Mouse (Mus musculus) Patski (cell line): ENCODE measurements around the gene Rapgef3. TPM values are rescaled to one million over a fixed set of nuclear protein-coding genes. Genes with fewer than 3 reads are reported as not detected.

ENCODE experiments used
- ATAC-seq: fragments of 100-300 bp; one replicate; pipeline ENCODE4 v1.8.0; 2021
- CTCF ChIA-PET: fragments of 350-600 bp; sonication (Branson Sonifier 250); formaldehyde crosslinking; loops from one replicate; lab custom pipeline; 2022; ENCODE audit warnings: inconsistent platforms; lab: Charles Lee
- POLR2A ChIA-PET: fragments of 350-600 bp; sonication (Branson Sonifier 250); formaldehyde crosslinking; loops from one replicate; lab custom pipeline; 2022; ENCODE audit warnings: antibody characterized with exemption, inconsistent platforms; lab: Charles Lee
- DNase-seq: peaks from one replicate; pipeline ENCODE4 v3.0.0-alpha.2; 2011; ENCODE audit warnings: low read depth, low spot score
- H3K27me3 ChIP-seq: fragments of 371-371 bp; one replicate; pipeline ENCODE4 v1.5.1; 2021
- CTCF ChIP-seq: fragments of 100-300 bp; IDR thresholded peaks from one replicate; pipeline ENCODE4 v1.5.1; 2021
- in situ Hi-C: fragments of 300-500 bp; cut with MboI; formaldehyde crosslinking; loops from 3 replicates; pipeline ENCODE4 v1.11.1; 2018; ENCODE audit warnings: low pct_unique_long_range_greater_than_20kb, mixed read lengths
- polyA plus RNA-seq: library from polyadenylated mRNA; unstranded; gene quantifications from one replicate; pipeline ENCODE4 v1.2.3, GENCODE M21; 2021

The Rapgef3 gene
- polyA plus RNA-seq, 1 experiment from 2014 or later, result 22.4 TPM

DNA sequence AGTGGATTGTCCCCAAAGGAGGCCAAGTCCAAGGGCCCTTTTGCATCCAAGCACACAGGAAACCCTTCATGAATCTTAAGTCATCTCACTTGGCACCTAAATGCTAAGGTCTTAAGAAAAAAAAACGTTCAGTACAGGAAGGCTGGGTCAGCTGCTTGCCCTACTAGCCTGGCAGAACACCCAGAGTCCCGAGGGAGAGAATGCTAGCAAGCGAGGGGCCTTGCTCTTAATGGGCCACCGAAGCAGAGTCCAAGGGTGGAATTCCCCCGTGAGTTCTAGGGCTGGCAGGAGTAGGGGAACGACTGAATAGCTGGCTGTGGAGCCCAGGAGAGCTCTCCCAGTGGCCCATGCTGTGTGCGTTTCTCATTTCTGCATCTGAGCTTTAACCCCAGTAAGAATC, 39.0 kb downstream of the Rapgef3 start:
- no peak for TF ChIP-seq CTCF
- ATAC-seq (no peak), DNase-seq (no peak)
- in situ Hi-C loops, result no loop called here
- POLR2A ChIA-PET, result interaction anchor here (0.9 to 1.3 kb wide), 2 partner anchors 26 to 50 kb away, joined by 3 to 4 read pairs; partner anchors contain the start of gene Slc48a1
- no peaks in the 10 kb centered on the region for H3K27me3 ChIP-seq
- CTCF ChIA-PET, result interaction anchor here (0.7 to 2.6 kb wide), 6 partner anchors 9 to 57 kb away, joined by 3 to 11 read pairs (median 4); no protein-coding TSS in a partner anchor

DNA sequence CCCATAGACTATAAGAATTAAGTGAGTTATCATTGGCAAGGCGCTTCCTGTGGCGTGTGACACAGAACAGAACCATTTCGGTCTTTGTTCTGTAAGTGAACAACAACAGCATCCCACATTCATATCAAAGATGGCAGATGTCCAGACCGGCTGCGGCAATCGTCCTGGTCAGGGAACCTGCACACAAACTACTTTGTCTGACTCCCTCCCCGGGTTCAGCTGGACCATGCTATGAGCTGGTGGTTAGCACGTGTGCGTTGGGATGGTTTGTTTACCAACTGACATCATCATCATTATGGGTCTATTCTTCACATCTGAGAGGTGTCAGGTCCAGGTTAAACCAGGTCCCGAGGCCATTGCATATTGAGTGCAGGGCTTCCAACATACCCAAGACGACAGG, 39.4 kb downstream of the Rapgef3 start:
- CTCF ChIA-PET, result interaction anchor here (0.7 to 2.6 kb wide), 5 partner anchors 9 to 58 kb away, joined by 3 to 11 read pairs (median 4); no protein-coding TSS in a partner anchor
- in situ Hi-C loops, result no loop called here
- DNase-seq (no peak), ATAC-seq (no peak)
- no peak for TF ChIP-seq CTCF
- POLR2A ChIA-PET, result interaction anchor here (1.3 kb wide), 1 partner anchor 50 kb away, joined by 3 read pairs; the partner anchor contains the start of gene Slc48a1
- H3K27me3 ChIP-seq, result no peaks in the 10 kb centered on the region

DNA sequence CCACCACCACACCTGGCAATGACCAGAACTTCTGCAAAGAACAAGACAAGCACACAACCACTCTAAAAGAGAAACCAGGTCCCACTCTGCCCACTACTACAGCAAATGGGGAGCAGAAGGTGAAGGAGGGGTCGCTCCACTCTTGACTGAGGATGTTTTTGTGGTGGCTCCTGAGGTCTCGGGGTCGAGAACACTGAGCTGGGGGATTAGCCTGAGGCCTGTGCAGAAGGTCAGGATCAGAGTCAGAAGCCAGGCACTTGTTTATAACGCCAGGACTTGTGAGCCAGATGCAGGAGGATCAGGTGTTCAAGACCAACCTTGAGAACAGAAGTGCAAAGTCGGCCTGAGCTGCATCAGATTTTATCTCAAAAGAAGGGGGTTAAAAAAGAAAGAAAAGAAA, 40.3 kb downstream of the Rapgef3 start:
- CTCF ChIA-PET, result interaction anchor here (1.9 kb wide), 1 partner anchor 49 kb away, joined by 4 read pairs; no protein-coding TSS in a partner anchor
- ATAC-seq, result no peak
- no peak for DNase-seq
- in situ Hi-C loops, result no loop called here
- POLR2A ChIA-PET, result no interaction called here
- TF ChIP-seq CTCF, result no peak
- no peaks in the 10 kb centered on the region for H3K27me3 ChIP-seq

DNA sequence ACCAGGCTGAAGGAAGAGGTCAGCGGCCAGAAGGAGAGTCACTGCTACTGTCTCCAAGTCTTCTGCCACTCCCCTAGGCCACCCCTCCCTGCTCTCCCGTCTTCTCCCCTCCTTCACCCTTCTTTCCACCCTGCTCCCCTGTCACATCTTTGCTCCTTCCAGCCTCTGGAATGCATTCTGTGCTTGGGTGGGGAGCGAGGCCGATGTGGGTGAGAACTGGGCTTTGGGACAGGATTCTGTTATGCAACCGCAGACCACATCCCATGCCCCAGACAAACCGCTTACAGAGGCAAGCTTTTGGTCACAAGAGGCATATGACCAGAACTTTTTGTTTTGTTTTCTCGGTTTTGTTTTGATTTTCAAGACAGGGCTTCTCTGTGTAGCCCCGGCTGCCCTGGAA, 40.7 kb downstream of the Rapgef3 start:
- ChIA-PET CTCF (interaction anchor here (1.9 kb wide), 1 partner anchor 50 kb away, joined by 4 read pairs; no protein-coding TSS in a partner anchor), POLR2A (no interaction called here)
- H3K27me3 ChIP-seq, result no peaks in the 10 kb centered on the region
- TF ChIP-seq CTCF, result no peak
- no peak for DNase-seq
- in situ Hi-C loops, result no loop called here
- no peak for ATAC-seq

DNA sequence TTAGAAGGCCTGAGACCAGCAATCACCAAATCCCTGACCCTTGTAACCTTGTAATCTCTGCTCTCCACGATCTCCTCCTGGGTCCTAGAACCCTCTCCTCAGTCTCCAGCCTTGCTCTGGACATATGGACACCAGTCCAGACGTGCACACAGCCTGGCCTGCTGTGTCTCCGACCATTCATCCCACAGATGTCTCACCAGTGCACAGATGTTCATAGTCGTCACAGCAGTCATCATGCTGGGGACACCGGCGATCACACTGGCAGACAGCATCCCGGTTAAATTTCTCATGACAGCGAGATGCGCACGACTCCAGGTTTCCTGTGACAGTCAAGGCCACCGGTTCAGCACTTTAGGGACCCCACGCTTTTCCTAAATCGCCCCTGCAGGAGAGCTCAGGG, 41.5 kb downstream of the Rapgef3 start:
- no peak for TF ChIP-seq CTCF
- DNase-seq (no peak), ATAC-seq (no peak)
- in situ Hi-C loops, result no loop called here
- ChIA-PET POLR2A (no interaction called here), CTCF (interaction anchor here (1.2 to 1.9 kb wide), 2 partner anchors 50 to 125 kb away, joined by 3 to 4 read pairs; no protein-coding TSS in a partner anchor)
- H3K27me3 ChIP-seq, result no peaks in the 10 kb centered on the region

DNA sequence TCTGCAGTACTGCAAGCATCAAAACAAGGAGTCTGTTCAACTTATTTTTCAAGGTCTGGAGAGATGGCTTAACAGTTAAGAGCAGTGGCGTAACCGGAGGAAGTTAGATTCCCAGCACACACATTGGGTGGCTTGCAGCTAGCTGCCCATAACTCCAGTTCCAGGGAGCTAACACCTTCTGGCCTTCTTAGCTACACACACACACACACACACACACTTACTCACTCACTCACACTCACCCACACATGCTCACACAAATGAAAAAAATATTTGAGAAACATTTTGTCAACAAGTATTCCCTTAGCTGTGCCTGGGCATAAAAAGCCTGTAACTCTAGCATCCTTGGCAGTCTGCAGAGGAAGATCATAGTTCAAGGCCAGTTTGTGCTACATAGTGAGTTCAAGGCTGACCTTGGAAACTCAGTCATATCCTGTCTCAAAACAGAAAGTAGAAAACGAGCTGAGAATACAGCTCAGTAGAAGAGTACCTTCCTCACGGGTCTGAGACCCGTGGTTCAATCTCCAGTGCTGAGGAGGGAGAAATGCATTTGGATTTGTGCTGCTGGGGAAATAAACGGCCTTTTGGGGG, 42.5 kb downstream of the Rapgef3 start:
- H3K27me3 ChIP-seq, result no peaks in the 10 kb centered on the region
- ATAC-seq, result no peak
- ChIA-PET POLR2A (interaction anchor here (0.8 to 1.5 kb wide), 2 partner anchors 14 to 51 kb away, joined by 3 to 4 read pairs; no protein-coding TSS in a partner anchor), CTCF (interaction anchor here (0.9 to 1.2 kb wide), 3 partner anchors 51 to 126 kb away, joined by 3 to 4 read pairs (median 3); no protein-coding TSS in a partner anchor)
- TF ChIP-seq CTCF, result no peak
- no peak for DNase-seq
- in situ Hi-C loops, result no loop called here

DNA sequence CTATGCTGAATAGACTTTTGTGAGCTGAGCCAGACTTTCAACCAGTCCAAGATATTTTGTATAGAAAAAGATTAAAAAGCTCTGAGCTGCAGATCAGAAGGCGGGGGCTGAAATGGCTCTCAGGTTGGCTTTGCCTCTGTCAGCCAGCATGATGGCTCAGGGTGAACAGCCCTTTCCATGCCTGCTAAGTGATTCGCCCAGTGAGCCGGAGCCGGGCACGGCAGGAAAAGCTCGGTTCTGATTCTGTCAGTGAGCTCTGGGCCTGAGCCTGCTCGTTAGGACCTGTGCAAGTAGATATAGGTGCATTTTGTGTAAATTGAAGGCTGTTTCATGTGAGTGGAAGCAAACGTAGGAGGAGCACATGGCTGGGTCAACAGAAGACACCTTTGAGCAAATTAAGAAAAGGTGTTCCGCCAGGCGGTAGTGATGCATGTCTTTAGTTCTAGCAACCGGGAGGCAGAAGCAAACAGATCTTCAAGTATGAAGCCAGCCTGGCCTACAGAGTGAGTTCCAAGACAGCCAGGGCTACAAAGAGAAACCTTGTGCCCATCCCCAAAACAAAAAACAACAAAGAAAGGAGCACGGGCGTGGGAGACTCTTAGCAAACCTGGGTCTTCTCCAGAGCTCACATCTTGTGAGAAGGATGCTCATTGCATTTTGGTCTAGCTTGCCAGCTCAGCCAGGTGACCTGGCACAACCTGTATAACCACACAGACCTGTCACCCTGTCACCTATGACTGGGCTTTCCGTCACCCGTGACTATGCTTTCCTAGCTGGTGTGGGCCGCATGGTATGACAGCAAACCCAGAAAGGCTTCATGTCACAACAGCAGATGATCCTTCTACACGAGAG, 43.2 kb downstream of the Rapgef3 start:
- CTCF ChIA-PET, result interaction anchor here (1.0 to 1.2 kb wide), 3 partner anchors 51 to 126 kb away, joined by 3 read pairs; no protein-coding TSS in a partner anchor
- no peak for TF ChIP-seq CTCF
- DNase-seq (no peak), ATAC-seq (no peak)
- in situ Hi-C loops, result no loop called here
- no peaks in the 10 kb centered on the region for H3K27me3 ChIP-seq
- POLR2A ChIA-PET, result interaction anchor here (1.5 kb wide), 1 partner anchor 52 kb away, joined by 4 read pairs; no protein-coding TSS in a partner anchor

DNA sequence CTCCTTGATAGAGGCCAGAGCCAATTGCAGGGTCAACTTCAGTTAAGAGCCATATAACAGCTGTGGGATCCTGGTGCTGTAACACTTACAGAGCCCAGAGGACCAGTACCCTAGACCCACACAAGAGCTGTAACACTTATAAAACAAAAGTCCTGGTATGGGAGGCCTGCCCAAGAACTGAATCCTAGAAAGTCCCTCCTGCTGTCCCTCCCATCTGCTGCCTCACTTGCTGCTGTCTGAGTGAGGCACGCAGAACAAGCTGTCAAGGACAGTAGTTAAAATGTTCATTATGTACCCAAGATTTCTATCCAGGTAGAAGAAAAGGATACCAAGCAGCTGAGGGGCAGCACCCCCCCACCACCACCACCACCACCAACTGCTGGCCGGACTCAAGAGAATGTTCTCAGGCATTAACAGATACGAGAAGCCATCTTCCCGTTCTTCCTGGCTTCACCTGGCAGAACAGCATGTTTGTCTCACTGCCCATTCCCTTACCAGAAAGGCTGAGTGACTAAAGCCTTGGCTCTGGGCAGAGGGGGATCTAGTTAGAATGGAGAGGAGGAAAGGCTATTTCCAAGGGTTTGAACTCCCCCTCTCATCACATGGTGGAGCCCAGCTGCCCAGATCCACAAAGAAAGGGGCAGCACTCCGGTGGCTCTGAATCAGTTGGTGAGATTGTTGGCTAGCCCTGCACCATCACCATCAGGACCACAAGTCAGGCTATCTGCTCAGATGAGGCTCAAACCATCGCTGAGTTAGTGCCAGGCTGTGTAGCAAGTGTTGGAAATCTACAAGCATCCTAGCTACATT, 44.0 kb downstream of the Rapgef3 start:
- ATAC-seq (no peak), DNase-seq (no peak)
- H3K27me3 ChIP-seq, result no peaks in the 10 kb centered on the region
- no peak for TF ChIP-seq CTCF
- CTCF ChIA-PET, result interaction anchor here (1.0 to 1.6 kb wide), 2 partner anchors 44 to 52 kb away, joined by 3 read pairs; partner anchors contain the start of gene Rapgef3
- POLR2A ChIA-PET, result no interaction called here
- in situ Hi-C loops, result no loop called here

DNA sequence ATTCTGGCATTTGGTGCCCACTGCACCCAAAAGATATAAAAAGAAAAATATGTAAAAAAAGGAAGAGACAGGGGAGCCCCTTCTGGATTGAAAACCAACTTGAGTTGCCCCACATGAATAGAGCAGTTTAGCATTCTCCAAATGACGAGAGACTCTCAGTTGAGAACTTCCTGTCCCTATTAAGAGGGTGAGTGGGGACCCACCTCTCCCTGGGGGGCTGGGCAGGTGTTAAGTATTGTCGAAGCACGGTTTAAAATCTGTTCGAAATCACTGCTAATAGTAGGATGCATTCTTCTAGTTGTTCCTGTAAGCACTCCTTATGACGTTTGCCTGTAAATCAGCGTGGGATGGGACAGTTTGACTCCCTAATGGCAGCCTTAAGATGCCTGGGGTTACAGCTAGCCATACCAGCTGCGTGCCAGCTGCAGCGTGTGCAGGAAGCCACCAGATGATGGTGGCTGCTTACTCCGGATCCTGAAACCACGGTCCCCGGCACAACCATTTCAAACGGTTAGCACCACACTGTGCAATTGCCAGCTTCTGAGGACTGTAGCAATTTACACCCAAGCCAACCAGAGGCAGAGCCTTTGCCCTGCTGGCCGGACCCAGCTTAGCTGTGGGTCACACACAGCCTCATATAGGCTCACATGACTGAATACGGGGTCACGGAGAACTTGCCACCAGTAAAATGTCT, 46.6 kb downstream of the Rapgef3 start:
- ChIA-PET CTCF (interaction anchor here (1.0 to 6.6 kb wide), 3 partner anchors 16 to 129 kb away, joined by 3 to 54 read pairs (median 3); no protein-coding TSS in a partner anchor), POLR2A (no interaction called here)
- no peak for DNase-seq
- ATAC-seq, result no peak
- no peak for TF ChIP-seq CTCF
- in situ Hi-C loops, result no loop called here
- H3K27me3 ChIP-seq, result no peaks in the 10 kb centered on the region
